Mouse (Mus musculus): ENCODE results near the gene Filip1l.

Filip1l gene

GRCm38 (mm10) chr16:57563453-57563852 lies 210.6 kb downstream of the Filip1l start:
- DNase-seq (ENCODE audit: extremely low read depth, low read depth), result no peak

DNA sequence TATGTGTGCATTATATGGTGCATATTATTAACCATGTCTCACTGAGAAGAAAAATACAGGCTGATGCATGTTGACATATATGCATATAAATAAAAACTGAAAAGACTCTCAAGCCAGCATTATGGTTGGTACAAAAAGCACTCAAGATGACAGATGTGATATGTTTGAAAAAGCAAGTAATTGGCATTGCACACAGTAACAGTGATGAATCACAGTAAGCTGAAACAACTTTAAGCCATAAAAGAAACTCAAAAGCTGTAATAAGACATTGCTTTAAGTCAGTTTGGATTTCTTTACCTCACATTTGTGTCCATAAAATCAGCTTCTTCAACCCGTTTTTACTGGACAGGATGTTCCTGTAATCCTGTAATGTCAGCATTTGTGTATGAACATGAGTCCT lies 211.9 kb downstream of the Filip1l start:
- no peak for DNase-seq (ENCODE audit: extremely low read depth, low read depth)

DNA sequence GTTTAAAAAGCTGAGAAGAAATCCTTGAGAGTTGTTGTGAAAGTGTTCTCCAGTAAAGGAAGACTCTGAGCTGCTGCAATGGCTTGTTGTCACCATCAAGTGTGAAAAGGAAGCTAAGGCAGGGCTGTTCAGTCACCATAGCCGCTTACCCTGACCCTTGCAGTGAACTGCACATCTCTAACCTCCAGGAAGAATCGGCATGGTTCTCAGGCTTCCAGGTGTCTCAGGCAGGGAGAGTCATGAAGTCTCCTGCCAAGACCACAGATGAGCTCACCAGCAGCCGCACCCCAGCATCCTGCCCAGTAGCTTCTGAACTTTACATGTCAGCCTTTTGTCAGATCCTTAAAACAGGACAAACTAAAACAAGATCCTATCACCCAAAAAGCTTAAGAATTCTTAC lies 213.3 kb downstream of the Filip1l start:
- no peak for DNase-seq (ENCODE audit: extremely low read depth, low read depth)

GRCm38 (mm10) chr16:57568648-57569404 lies 215.9 kb downstream of the Filip1l start:
- DNase-seq (ENCODE audit: extremely low read depth, low read depth), result no peak

DNA sequence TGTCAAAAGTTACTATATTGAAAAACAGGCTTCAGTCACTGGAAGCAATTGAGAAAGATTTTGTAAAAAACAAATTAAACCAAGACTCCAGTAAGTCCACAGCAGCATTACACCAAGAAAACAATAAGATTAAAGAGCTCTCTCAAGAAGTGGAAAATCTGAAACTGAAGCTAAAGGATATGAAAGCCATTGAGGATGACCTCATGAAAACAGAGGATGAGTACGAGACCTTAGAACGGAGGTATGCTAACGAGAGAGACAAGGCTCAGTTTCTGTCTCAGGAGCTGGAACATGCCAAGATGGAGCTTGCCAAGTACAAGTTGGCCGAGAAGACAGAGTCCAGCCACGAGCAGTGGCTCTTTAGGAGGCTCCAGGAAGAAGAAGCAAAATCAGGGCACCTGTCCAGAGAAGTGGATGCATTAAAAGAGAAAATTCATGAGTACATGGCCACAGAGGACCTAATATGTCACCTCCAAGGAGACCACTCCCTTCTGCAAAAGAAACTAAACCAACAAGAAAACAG lies 218.0 kb downstream of the Filip1l start:
- DNase-seq (ENCODE audit: extremely low read depth, low read depth), result no peak

GRCm38 (mm10) chr16:57573831-57574230 lies 220.9 kb downstream of the Filip1l start:
- DNase-seq (ENCODE audit: extremely low read depth, low read depth), result no peak

DNA sequence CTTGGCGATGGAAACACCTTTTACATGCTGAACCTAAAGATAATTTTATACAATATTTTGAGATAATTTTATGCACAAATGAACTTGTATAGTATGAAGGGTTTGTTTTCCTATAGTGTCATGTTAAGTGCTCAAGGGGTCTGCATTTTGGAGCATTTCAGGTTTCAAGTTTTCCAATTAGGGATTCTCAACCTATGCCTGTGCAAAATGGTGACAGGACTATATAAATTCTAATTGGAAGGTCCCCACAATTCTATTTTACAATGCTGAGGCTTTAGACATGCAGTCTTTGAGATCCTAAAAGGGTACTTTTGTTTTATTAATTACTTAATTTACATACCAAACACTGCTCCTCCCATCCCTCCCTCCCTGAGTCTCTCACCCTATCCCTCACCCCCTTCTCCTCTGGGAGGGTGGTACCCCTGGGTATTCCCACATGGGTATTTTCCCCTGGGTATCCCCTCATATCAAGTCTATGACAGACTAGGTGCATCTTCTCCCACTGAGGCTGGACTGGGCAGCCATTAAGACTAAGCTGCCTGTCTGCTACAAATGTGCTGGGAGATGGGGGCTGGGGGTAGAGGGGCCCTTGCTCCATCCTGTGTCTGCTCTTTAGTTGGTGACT lies 223.0 kb downstream of the Filip1l start:
- DNase-seq (ENCODE audit: extremely low read depth, low read depth), result no peak

DNA sequence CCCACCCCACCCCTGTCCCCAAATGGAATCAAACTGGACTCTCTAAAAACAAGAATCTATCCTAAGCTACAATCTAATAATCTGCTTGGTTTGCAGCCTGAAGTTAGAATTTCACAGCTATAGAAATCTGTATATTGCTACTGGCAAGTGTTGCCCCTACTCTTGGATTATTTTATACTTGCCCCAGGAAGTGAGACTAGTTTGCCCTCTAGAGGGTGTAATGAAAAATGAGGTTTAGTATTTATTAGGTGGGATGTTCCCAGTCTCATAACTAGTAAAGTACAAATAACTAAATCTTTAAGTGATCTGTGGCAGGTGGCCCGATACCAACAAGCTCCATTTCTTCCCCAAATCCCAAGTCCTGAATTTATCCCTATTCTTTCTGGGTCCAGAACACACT lies 224.6 kb downstream of the Filip1l start:
- DNase-seq (ENCODE audit: extremely low read depth, low read depth), result no peak

DNA sequence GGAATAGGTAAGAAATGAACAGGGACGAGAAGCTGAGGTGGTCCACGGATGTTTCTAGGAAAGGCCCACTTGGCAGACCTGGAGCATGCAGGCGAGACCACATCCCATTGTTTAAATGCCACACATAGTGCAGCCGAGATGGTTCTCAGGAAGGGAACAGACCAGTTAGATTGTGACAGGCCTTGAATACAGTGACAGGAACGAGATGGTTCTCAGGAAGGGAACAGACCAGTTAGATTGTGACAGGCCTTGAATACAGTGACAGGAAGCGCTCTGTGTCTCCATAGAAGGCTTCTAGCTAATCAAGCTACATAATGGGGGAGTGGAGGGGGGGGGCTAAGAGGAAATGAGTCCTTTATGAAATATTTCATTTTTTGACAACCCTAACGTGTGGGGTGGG lies 227.1 kb downstream of the Filip1l start:
- no peak for DNase-seq (ENCODE audit: extremely low read depth, low read depth)

- DNase-seq (ENCODE audit: extremely low read depth, low read depth), result no peak
Measured at GRCm38 (mm10) chr16:57582008-57582407, 229.1 kb downstream of the Filip1l start.

- DNase-seq (ENCODE audit: extremely low read depth, low read depth), result no peak
Measured at GRCm38 (mm10) chr16:57585201-57585600, 232.3 kb downstream of the Filip1l start.

GRCm38 (mm10) chr16:57593422-57594157 lies 240.7 kb downstream of the Filip1l start:
- no peak for DNase-seq (ENCODE audit: extremely low read depth, low read depth)

GRCm38 (mm10) chr16:57597295-57597957 lies 244.5 kb downstream of the Filip1l start:
- no peak for DNase-seq (ENCODE audit: extremely low read depth, low read depth)

- DNase-seq (ENCODE audit: extremely low read depth, low read depth), result no peak
Measured at GRCm38 (mm10) chr16:57601031-57601430, 248.1 kb downstream of the Filip1l start.

DNA sequence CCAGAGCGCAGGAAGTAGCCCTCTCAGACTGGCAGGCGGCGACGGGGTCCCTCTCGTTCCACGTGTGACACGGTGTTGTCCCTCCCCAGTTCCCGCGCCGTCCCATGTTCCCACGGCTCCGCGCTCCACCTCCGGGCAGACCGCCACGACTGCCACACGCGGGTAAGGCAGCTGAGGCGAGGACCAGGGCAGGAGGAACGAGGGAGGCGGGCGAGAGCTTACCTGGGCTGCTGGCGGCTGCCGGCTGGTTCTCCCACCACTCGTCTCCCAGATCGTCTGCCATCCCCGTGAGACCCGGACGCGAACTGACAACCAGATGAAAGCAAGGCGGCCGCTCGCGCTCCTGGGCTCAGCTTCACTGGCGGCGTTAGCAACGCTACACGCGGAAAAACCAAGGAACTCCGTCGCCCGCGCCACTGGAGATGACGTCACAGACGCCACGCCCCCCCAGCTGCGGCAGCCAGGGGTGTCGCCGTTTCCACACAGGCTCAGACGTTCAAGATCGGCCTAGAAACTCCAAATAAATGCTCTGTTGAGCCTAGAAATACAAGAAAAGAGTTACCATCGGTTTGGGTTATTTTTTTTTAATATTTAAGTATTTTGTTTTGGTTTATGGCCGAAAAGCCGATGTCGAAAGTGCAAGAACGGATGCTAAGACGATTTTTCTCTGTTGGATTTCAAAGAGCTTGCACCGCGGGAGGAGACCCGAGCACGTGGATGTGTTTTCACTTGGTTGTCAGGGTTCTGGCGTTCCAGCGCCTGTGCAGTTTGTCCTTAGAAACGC lies 253.7 kb downstream of the Filip1l start, which contains the start of gene Cmss1:
Cmss1 (minus strand) TSS at position 421 of the 784 bp plus-strand sequence.
- peak; percentile 76 for DNase-seq (ENCODE audit: extremely low read depth, low read depth)

DNA sequence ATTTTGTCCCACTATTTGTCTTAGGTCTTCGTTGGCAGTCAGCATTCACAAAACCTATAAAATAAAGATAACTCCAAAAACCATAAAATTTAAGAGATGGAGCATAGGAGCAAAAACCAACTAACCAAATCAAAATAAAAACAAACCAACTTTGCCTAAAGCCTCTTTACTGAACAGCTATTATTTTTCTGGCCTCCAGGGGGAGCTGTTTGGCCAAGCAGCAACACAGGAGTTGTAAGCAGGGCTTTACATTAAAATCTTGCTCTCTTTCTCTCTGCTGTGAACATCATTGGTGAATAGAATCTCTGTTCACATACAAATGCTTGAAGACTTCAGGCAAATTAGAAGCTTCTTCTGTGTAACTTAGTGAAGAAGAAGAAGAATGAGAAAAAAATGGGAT lies 258.9 kb downstream of the Filip1l start:
- no peak for DNase-seq (ENCODE audit: extremely low read depth, low read depth)

Data from MEL-GATA-1-ER (cell line).